Comparison of ENCODE assay signal across 8 mouse cellular contexts in genomic region chr1:55405272-55406022, GRCm38 (mm10). TPM values are rescaled to one million over a fixed set of nuclear protein-coding genes. Genes with fewer than 3 reads are reported as not detected.
A peak's percentile ranks its signal among the peaks of the same experiment; 100 is the strongest.
DNase-seq lines count a peak whose midpoint lies in the region; ATAC-seq and TF ChIP-seq lines count a peak whose summit lies in the region.

TSS of gene Plcl1 (plus strand) at chr1:55405921.

- H3K4me2 ChIP-seq in heart, embryonic 12.5 days = peak within 1 kb of the TSS; percentile 98
- H3K4me2 ChIP-seq in kidney, postnatal 0 days (ENCODE audit: low read length) = peak within 1 kb of the TSS; percentile 98

- ATAC-seq in heart, embryonic 12.5 days (ENCODE audit: insufficient number of reproducible peaks, low FRiP score) = peak; percentile 97
- ATAC-seq in kidney, postnatal 0 days (replicated peaks; ENCODE audit: low FRiP score, low read depth) = peak; percentile 99
- ATAC-seq in monocyte, adult 5-6 weeks (replicated peaks; ENCODE audit: insufficient number of reproducible peaks, low FRiP score, low TSS enrichment, poor library complexity, severe bottlenecking) = peak; percentile 92

- H3K4me1 ChIP-seq in bone marrow macrophage, adult 2 months (ENCODE audit: control insufficient read depth, insufficient read depth, low read length) = peaks cover 5% of the 10 kb centered on the region; the same call in 1 of the 2 replicates
- H3K4me1 ChIP-seq in embryonic fibroblast, embryonic 13.5 days (ENCODE audit: control insufficient read depth, insufficient read depth, low read length) = peaks cover under 1% of the 10 kb centered on the region; the same call in 1 of the 2 replicates
- H3K4me1 ChIP-seq in heart, embryonic 12.5 days (replicated peaks) = no peaks in the 10 kb centered on the region; the same call in 1 of the 2 replicates
- peaks cover 10% of the 10 kb centered on the region; the same call in 1 of the 2 replicates for H3K4me1 ChIP-seq in kidney, postnatal 0 days (replicated peaks; ENCODE audit: insufficient read depth, low read length)
- no peaks in the 10 kb centered on the region for H3K4me1 ChIP-seq in liver, adult 2 months (ENCODE audit: control insufficient read depth, insufficient read depth, low read length)

- H3K79me2 ChIP-seq in liver, adult 2 months (ENCODE audit: control insufficient read depth, insufficient read depth, low read length) = no peaks in the 10 kb centered on the region

- DNase-seq in 3134 (ENCODE audit: extremely low read depth, insufficient read length, low spot score) = peak; percentile 99
- peak; percentile 97 for DNase-seq in kidney, postnatal 0 days (ENCODE audit: low spot score)
- peak; percentile 71 for DNase-seq in liver, adult 2 months (ENCODE audit: extremely low read depth, low read depth, low spot score)
- DNase-seq in spleen, postnatal 36 days (ENCODE audit: low spot score in 2 of 2) = peak; percentile 88 to 90

- no peak within 1 kb of the TSS for H3K27ac ChIP-seq in bone marrow macrophage, adult 2 months (ENCODE audit: insufficient read depth, low read depth, low read length)
- H3K27ac ChIP-seq in embryonic fibroblast, embryonic 13.5 days (ENCODE audit: insufficient read depth, low read length) = no peak within 1 kb of the TSS
- no peak within 1 kb of the TSS for H3K27ac ChIP-seq in heart, embryonic 12.5 days (ENCODE audit: poor library complexity, severe bottlenecking)
- H3K27ac ChIP-seq in kidney, postnatal 0 days = peak within 1 kb of the TSS; percentile 75
- no peak within 1 kb of the TSS for H3K27ac ChIP-seq in liver, adult 2 months (replicated peaks; ENCODE audit: insufficient read depth, low read depth, low read length)

- peak within 1 kb of the TSS; percentile 70 for H3K9ac ChIP-seq in heart, embryonic 12.5 days
- H3K9ac ChIP-seq in kidney, postnatal 0 days (ENCODE audit: low read depth, low read length) = peak within 1 kb of the TSS; percentile 63
- peak within 1 kb of the TSS; percentile 61 for H3K9ac ChIP-seq in liver, adult 2 months (ENCODE audit: low read depth, low read length)

- no peaks in the 10 kb centered on the region for H3K36me3 ChIP-seq in heart, embryonic 12.5 days
- H3K36me3 ChIP-seq in kidney, postnatal 0 days (ENCODE audit: insufficient read depth, low read length) = no peaks in the 10 kb centered on the region
- H3K36me3 ChIP-seq in liver, adult 2 months (ENCODE audit: control insufficient read depth, insufficient read depth, low read length) = no peaks in the 10 kb centered on the region

- peak within 1 kb of the TSS; percentile 65 for H3K4me3 ChIP-seq in bone marrow macrophage, adult 2 months (ENCODE audit: insufficient read depth, low read length)
- H3K4me3 ChIP-seq in embryonic fibroblast, embryonic 13.5 days (ENCODE audit: insufficient read depth, low read length) = peak within 1 kb of the TSS; percentile 66
- peak within 1 kb of the TSS; percentile 68 for H3K4me3 ChIP-seq in heart, embryonic 12.5 days
- peak within 1 kb of the TSS; percentile 87 for H3K4me3 ChIP-seq in kidney, postnatal 0 days (replicated peaks; ENCODE audit: low read depth, low read length)
- H3K4me3 ChIP-seq in liver, adult 2 months (ENCODE audit: insufficient read depth, low read depth, low read length) = peak within 1 kb of the TSS; percentile 77

- no peak for TF ChIP-seq CTCF in bone marrow macrophage, adult 2 months (IDR thresholded peaks at IDR 0.05; ENCODE audit: low read depth, low read length)
- no peak for TF ChIP-seq CTCF in embryonic fibroblast, embryonic 13.5 days (IDR thresholded peaks at IDR 0.05; ENCODE audit: borderline replicate concordance, insufficient read depth, low read length)
- no peak for TF ChIP-seq CTCF in kidney, postnatal 0 days (IDR thresholded peaks at IDR 0.05; ENCODE audit: low read depth)
- no peak for TF ChIP-seq CTCF in liver, adult 2 months (IDR thresholded peaks at IDR 0.05; ENCODE audit: low read depth, low read length)

- H3K27me3 ChIP-seq in heart, embryonic 12.5 days (replicated peaks) = peaks cover 11% of the 10 kb centered on the region
- H3K27me3 ChIP-seq in kidney, postnatal 0 days (ENCODE audit: insufficient read depth, low read length) = no peaks in the 10 kb centered on the region
- 0 out of 2 replicates have a peak, but pooled peaks cover 4% of the 10 kb centered on the region for H3K27me3 ChIP-seq in liver, adult 2 months (ENCODE audit: control insufficient read depth, insufficient read depth, low read length)

- TF ChIP-seq POLR2A in bone marrow macrophage, adult 2 months (IDR thresholded peaks at IDR 0.05; ENCODE audit: borderline replicate concordance, low read depth, low read length) = no peak
- TF ChIP-seq POLR2A in embryonic fibroblast, embryonic 13.5 days (IDR thresholded peaks at IDR 0.05; ENCODE audit: low read depth, low read length) = peak; percentile 39
- TF ChIP-seq POLR2A in liver, adult 2 months (IDR thresholded peaks at IDR 0.05; ENCODE audit: extremely low read depth, insufficient read depth, low read length) = no peak

- H3K9me3 ChIP-seq in heart, embryonic 12.5 days (replicated peaks) = no peaks in the 10 kb centered on the region
- no peaks in the 10 kb centered on the region for H3K9me3 ChIP-seq in kidney, postnatal 0 days (replicated peaks; ENCODE audit: low read length)

- 2% methylated on average over 51 of the region's 51 CpGs for WGBS in heart, embryonic 12.5 days
- 3% methylated on average over 46 of the region's 51 CpGs for WGBS in kidney, postnatal 0 days
- WGBS in liver, adult 2 months = 5% methylated on average over 50 of the region's 51 CpGs

RNA-seq across cellular contexts. Expression of gene Plcl1, which starts in this region (rescaled TPM):
- 0.58 and 0.71 TPM in 2 replicates for polyA plus RNA-seq in bone marrow macrophage, adult 2 months (2012; ENCODE audit: insufficient read depth, insufficient read length, missing spikeins)
- 5.6 and 10.9 TPM in 2 replicates for polyA plus RNA-seq in embryonic fibroblast, embryonic 13.5 days (2011; ENCODE audit: insufficient read length, low read depth, missing spikeins)
- 0.77 and 0.80 TPM in 2 replicates for polyA plus RNA-seq in heart, embryonic 12.5 days (2016; fragmentation: Nextera tagmentation; extraction: Ambion mirVana)
- 3.9 and 4.2 TPM in 2 replicates for polyA plus RNA-seq in kidney, postnatal 0 days (2015; fragmentation: Nextera tagmentation; extraction: Ambion mirVana)
- total RNA-seq in liver, adult 2 months (2014; rRNA removed) = 0.60 and 0.65 TPM in 2 replicates
- polyA plus RNA-seq in liver, adult 2 months (2012; rRNA removed) = 0.04 and 0.09 TPM in 2 replicates
- total RNA-seq in monocyte, adult 5-6 weeks (2017) = 0.32 to 1.9 TPM (median 1.5 TPM) in 3 replicates

Comparison
In these comparisons a context has a peak if more than half of its experiments do, and no peak if none do; other contexts are left out.
1. Peak in ATAC-seq, H3K4me3 ChIP-seq, H3K9ac ChIP-seq and H3K4me2 ChIP-seq in heart, embryonic 12.5 days; RNA of the gene not detected or under 1 TPM.
2. Peak in DNase-seq, H3K4me3 ChIP-seq and H3K9ac ChIP-seq in liver, adult 2 months; RNA of the gene not detected or under 1 TPM.